Mouse (Mus musculus): ENCODE measurements around the gene Cd8a. TPM values are rescaled to one million over a fixed set of nuclear protein-coding genes. Genes with fewer than 3 reads are reported as not detected.
"Not testable (repeated sequence)": the region's sequence is repeated elsewhere in the genome, so short reads cannot be mapped to it uniquely, and the experiment has no call there.

The Cd8a gene
- polyA plus RNA-seq (2016; fragmentation: Nextera tagmentation; extraction: Ambion mirVana) = not detected in 2 replicates

GRCm38 (mm10) chr6:71373249-71373775 lies at the start of gene Cd8a:
TSS of gene Cd8a (plus strand) at chr6:71373427.
- ATAC-seq (ENCODE audit: low FRiP score) = no peak
- WGBS = 81% methylated on average over 14 of the region's 14 CpGs
- Histone ChIP-seq H3K27me3 (no peaks in the 10 kb centered on the region), H3K4me2 (no peak within 1 kb of the TSS), H3K36me3 (replicated peaks) (no peaks in the 10 kb centered on the region), H3K27ac (no peak within 1 kb of the TSS), H3K9me3 (no peaks in the 10 kb centered on the region), H3K4me1 (no peaks in the 10 kb centered on the region), H3K4me3 (replicated peaks) (no peak within 1 kb of the TSS), H3K9ac (no peak within 1 kb of the TSS)

DNA sequence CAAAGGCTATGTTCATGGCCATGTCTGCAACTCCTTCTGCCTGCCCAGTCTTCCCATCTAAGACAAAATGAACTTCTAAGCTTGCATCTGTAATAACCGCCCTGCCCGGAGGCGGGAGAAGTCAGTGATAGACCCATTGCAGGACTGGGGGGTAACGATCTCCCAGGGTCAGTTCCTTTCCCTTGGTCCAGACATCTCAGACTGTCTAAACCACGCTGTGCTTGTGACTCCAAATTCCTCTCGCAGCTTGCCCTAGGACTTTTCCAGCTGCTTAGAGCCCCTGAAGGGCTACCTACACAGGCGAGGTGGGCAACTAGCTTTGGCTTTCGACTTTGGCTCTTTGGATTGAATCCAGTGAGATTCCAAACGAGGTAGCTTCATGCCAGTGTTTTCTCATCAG lies 48.4 kb upstream of the Cd8a start:
- Histone ChIP-seq H3K4me3 (replicated peaks) (no peak overlapping the region), H3K27ac (no peak overlapping the region), H3K27me3 (no peaks in the 10 kb centered on the region), H3K4me1 (no peaks in the 10 kb centered on the region), H3K36me3 (replicated peaks) (no peaks in the 10 kb centered on the region), H3K9me3 (no peaks in the 10 kb centered on the region), H3K9ac (no peak overlapping the region), H3K4me2 (no peak overlapping the region)
- WGBS = 90% methylated on average over 9 of the region's 9 CpGs
- ATAC-seq (ENCODE audit: low FRiP score) = no peak

GRCm38 (mm10) chr6:71329881-71330280 lies 43.3 kb upstream of the Cd8a start:
- no peaks in the 10 kb centered on the region for H3K4me1 ChIP-seq
- no peak overlapping the region for H3K4me3 ChIP-seq (replicated peaks)
- H3K36me3 ChIP-seq (replicated peaks) = no peaks in the 10 kb centered on the region
- no peaks in the 10 kb centered on the region for H3K9me3 ChIP-seq
- WGBS = 89% methylated on average over 6 of the region's 6 CpGs
- H3K9ac ChIP-seq = no peak overlapping the region
- ATAC-seq (ENCODE audit: low FRiP score) = no peak
- no peaks in the 10 kb centered on the region for H3K27me3 ChIP-seq
- H3K4me2 ChIP-seq = no peak overlapping the region
- H3K27ac ChIP-seq = no peak overlapping the region

DNA sequence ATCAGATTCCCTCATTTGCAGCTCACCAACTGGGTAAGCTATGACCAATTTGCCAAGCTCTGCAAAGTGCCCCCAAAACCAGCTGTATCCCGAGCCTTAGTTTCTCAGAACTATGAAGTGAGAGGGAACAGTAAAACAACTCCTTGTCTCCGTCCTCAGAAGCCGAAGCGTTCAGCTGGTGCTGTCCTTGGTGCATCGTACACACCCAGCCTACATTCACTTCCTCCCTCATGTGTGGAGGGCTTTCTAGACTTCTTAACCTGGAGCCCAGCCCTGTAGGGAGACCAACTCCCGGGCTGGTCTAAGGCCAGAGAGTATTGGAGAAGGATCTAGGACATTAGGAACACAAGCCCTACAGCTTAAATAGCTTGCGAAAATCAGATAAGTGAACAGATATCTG lies 42.7 kb upstream of the Cd8a start:
- no peak for ATAC-seq (ENCODE audit: low FRiP score)
- no peaks in the 10 kb centered on the region for H3K9me3 ChIP-seq
- no peaks in the 10 kb centered on the region for H3K27me3 ChIP-seq
- H3K4me2 ChIP-seq = no peak overlapping the region
- no peak overlapping the region for H3K9ac ChIP-seq
- H3K4me3 ChIP-seq (replicated peaks) = no peak overlapping the region
- H3K36me3 ChIP-seq (replicated peaks) = no peaks in the 10 kb centered on the region
- WGBS = 91% methylated on average over 7 of the region's 7 CpGs
- no peak overlapping the region for H3K27ac ChIP-seq
- H3K4me1 ChIP-seq = no peaks in the 10 kb centered on the region

DNA sequence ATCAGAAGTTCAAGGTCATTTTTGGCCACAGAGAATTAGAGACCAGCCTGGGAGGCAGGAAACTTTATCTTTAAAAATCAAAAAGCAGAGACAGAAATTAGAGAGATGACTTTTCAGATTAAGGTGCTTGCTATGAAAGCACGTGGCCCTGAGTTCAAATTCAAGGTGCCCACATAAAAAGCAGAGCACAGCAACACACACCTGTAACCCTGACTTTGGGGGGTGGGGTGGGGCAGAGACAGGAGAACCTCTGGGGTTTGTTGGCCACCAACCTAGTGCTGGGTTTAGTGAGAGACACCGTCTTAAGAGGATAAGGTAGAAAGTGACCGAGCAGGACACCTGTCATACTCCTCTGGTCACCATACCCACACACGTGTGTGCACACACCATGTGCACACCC lies 41.7 kb upstream of the Cd8a start:
- H3K27me3 ChIP-seq; H3K4me3 ChIP-seq (replicated peaks); H3K4me2 ChIP-seq; H3K36me3 ChIP-seq (replicated peaks); H3K9ac ChIP-seq; H3K27ac ChIP-seq; ATAC-seq (ENCODE audit: low FRiP score); H3K9me3 ChIP-seq; H3K4me1 ChIP-seq: not testable (repeated sequence)
- WGBS = 93% methylated on average over 2 of the region's 4 CpGs

DNA sequence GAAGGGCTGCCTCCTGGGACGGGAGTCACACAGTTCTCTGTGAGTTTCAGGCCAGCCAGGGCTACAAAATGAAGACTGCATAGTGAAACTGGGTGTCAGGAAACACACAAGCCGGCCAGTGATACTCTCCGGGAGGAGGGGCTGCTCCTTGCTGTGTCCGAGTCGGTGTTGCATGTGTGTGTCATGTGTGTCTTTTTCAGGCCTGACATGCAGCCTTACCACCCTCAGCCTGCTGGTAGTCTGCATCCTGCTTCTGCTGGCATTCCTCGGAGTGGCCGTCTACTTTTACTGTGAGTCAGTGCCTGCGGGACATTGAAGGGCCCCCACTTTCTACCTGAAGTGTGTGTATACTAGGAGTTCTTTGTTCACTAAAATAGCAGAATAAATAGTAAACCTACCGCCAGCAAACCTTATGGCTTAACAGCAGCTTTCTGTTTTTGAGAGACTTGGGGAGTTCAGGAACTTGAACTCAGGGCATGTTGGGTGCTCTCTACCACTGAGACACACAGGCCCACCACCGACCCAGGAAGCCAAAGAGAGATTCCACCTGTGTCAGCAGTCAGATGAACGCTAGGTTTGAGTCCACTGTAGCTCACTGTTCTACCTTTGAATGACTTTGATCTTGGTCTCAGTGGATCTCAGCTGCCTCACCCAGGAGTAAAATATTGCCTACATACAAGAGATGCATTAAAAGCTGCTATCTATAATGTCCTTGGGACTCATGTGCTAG lies 40.8 kb upstream of the Cd8a start:
- Histone ChIP-seq H3K27ac (no peak overlapping the region), H3K4me1 (no peaks in the 10 kb centered on the region), H3K4me3 (replicated peaks) (no peak overlapping the region), H3K9ac (no peak overlapping the region), H3K4me2 (no peak overlapping the region), H3K9me3 (no peaks in the 10 kb centered on the region), H3K27me3 (no peaks in the 10 kb centered on the region), H3K36me3 (replicated peaks) (no peaks in the 10 kb centered on the region)
- no peak for ATAC-seq (ENCODE audit: low FRiP score)
- 89% methylated on average over 11 of the region's 11 CpGs for WGBS

DNA sequence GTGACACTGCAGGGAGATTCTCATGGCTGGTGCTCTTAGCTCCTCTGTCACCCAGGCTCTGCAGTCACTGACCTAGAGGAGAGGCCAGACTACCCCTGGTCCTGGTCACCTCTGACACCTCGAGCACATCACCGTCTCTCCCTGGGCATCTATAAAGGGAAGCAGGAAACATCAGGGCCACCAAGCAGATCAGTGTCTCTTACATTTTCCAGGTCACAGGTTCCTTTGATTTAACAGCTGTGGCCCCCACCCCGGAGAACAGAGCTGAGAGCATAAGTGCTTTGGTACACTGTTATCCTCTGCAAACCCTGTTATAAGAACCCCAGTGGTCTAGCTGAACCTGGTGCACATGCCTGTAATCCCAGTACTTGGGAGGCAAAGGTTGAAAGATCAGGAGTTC lies 40.2 kb upstream of the Cd8a start:
- Histone ChIP-seq H3K27me3 (no peaks in the 10 kb centered on the region), H3K9me3 (no peaks in the 10 kb centered on the region), H3K27ac (no peak overlapping the region), H3K36me3 (replicated peaks) (no peaks in the 10 kb centered on the region), H3K4me2 (no peak overlapping the region), H3K4me1 (no peaks in the 10 kb centered on the region), H3K9ac (no peak overlapping the region), H3K4me3 (replicated peaks) (no peak overlapping the region)
- WGBS = 60% methylated on average over 3 of the region's 3 CpGs
- no peak for ATAC-seq (ENCODE audit: low FRiP score)

DNA sequence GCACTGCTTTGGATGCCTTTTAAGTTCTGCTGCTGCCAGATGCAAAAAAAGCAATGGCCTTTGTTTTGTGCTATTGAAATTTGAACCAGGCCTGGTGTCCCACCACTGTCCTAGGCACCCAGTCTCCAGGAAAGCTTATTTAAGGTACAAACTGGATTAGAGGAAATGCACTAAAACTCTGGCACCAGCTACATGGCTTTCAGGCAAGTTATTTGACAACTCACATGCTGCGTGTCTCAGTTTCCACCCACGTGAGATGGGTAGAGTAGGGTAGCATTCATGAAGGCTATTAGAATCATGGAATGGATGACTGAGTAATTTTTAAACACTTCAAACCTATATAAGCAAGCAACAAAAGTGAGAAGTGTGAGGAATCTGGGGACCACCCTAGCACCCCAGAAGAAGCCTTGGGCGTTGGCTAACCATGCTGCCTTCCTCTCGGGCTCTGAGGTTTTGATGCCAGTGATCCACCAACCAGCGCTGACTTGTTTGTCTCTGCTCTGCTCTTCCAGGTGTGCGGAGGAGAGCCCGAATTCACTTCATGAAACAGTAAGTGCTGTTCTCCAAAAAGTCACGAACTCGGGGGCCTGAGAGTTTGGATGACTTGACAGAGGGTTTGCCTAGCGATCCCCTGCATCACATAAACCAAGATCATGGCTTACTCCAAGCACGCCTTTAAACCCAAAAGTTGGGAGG lies 39.5 kb upstream of the Cd8a start:
- no peak overlapping the region for H3K27ac ChIP-seq
- WGBS = 90% methylated on average over 11 of the region's 11 CpGs

GRCm38 (mm10) chr6:71337666-71338065 lies 35.6 kb upstream of the Cd8a start:
- Histone ChIP-seq H3K36me3 (replicated peaks) (no peaks in the 10 kb centered on the region), H3K9me3 (no peaks in the 10 kb centered on the region), H3K4me3 (replicated peaks) (no peak overlapping the region), H3K9ac (no peak overlapping the region), H3K4me1 (no peaks in the 10 kb centered on the region), H3K27me3 (no peaks in the 10 kb centered on the region), H3K4me2 (no peak overlapping the region), H3K27ac (no peak overlapping the region)
- 93% methylated on average over 8 of the region's 8 CpGs for WGBS
- no peak for ATAC-seq (ENCODE audit: low FRiP score)

More for the DNA sequence above, 39.5 kb upstream of the Cd8a start:
- Histone ChIP-seq H3K36me3 (replicated peaks) (no peaks in the 10 kb centered on the region), H3K9me3 (no peaks in the 10 kb centered on the region), H3K27me3 (no peaks in the 10 kb centered on the region), H3K4me3 (replicated peaks) (no peak overlapping the region), H3K9ac (no peak overlapping the region), H3K4me2 (no peak overlapping the region), H3K4me1 (no peaks in the 10 kb centered on the region)
- ATAC-seq (ENCODE audit: low FRiP score) = no peak

DNA sequence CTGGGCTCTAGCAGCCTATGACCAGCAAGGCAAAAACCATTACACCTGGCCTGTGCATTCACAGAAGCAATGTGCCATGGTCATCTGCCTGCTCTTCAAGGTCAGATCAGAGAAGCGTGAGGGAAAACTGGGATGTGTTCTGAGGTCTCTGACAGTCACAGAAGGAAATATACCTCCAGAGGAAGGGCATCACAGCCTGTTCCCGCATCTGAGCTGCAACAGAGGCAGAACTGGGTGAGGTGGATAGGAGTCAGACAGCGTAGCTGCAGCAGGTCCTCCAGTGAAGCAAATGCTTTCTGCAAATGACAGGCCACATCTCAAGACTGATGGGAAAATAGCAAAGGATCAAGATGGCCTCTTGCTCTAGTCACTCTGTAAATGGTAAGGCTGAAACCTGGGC lies 34.3 kb upstream of the Cd8a start:
- no peak for ATAC-seq (ENCODE audit: low FRiP score)
- Histone ChIP-seq H3K27me3 (no peaks in the 10 kb centered on the region), H3K9me3 (no peaks in the 10 kb centered on the region), H3K27ac (no peak overlapping the region), H3K4me2 (no peak overlapping the region), H3K9ac (no peak overlapping the region), H3K4me3 (replicated peaks) (no peak overlapping the region), H3K36me3 (replicated peaks) (no peaks in the 10 kb centered on the region), H3K4me1 (no peaks in the 10 kb centered on the region)
- WGBS = 84% methylated on average over 3 of the region's 3 CpGs

- Histone ChIP-seq H3K27me3 (no peaks in the 10 kb centered on the region), H3K9me3 (no peaks in the 10 kb centered on the region), H3K4me2 (no peak overlapping the region), H3K36me3 (replicated peaks) (no peaks in the 10 kb centered on the region), H3K4me3 (replicated peaks) (no peak overlapping the region), H3K27ac (no peak overlapping the region), H3K4me1 (no peaks in the 10 kb centered on the region), H3K9ac (no peak overlapping the region)
- ATAC-seq (ENCODE audit: low FRiP score) = no peak
- 89% methylated on average over 4 of the region's 4 CpGs for WGBS
Observed at GRCm38 (mm10) chr6:71339351-71339750, 33.9 kb upstream of the Cd8a start.

DNA sequence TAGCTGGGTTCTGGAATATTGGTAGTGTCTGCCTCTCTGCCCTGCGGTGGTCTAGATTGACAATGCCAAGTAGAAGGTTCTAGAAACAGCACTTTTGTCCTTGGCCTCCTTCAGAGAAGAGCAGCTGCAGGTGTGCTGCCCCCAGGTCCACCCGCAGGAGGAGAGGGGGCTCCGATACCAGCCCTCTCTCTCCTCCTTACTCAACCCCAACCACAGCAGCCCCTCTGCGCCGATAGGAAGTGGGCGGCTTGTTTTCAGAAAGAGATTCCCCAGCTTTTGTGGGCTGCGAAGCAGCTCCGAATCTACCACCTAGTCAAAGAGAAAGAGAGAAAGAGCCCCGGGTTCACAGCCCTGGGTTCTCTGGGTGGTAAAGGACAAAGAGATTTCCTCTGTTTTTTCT lies 32.0 kb upstream of the Cd8a start:
- H3K4me3 ChIP-seq (replicated peaks) = no peak overlapping the region
- WGBS = 88% methylated on average over 9 of the region's 9 CpGs
- H3K9me3 ChIP-seq = no peaks in the 10 kb centered on the region
- ATAC-seq (ENCODE audit: low FRiP score) = no peak
- H3K4me1 ChIP-seq = no peaks in the 10 kb centered on the region
- H3K36me3 ChIP-seq (replicated peaks) = no peaks in the 10 kb centered on the region
- H3K9ac ChIP-seq = no peak overlapping the region
- no peaks in the 10 kb centered on the region for H3K27me3 ChIP-seq
- no peak overlapping the region for H3K4me2 ChIP-seq
- H3K27ac ChIP-seq = no peak overlapping the region

GRCm38 (mm10) chr6:71348006-71348405 lies 25.2 kb upstream of the Cd8a start:
- H3K4me1 ChIP-seq = no peaks in the 10 kb centered on the region
- no peaks in the 10 kb centered on the region for H3K36me3 ChIP-seq (replicated peaks)
- no peaks in the 10 kb centered on the region for H3K27me3 ChIP-seq
- 96% methylated on average over 9 of the region's 9 CpGs for WGBS
- H3K4me3 ChIP-seq (replicated peaks) = no peak overlapping the region
- no peak for ATAC-seq (ENCODE audit: low FRiP score)
- no peak overlapping the region for H3K4me2 ChIP-seq
- peaks cover 3% of the 10 kb centered on the region; the same call in 1 of the 2 replicates for H3K9me3 ChIP-seq
- no peak overlapping the region for H3K27ac ChIP-seq
- H3K9ac ChIP-seq = no peak overlapping the region
